In genomic region chr4:96696614-96697360, GRCm38 (mm10) we compare ENCODE assay signal across 8 mouse cellular contexts. TPM values are rescaled to one million over a fixed set of nuclear protein-coding genes. Genes with fewer than 3 reads are reported as not detected.
A peak's percentile ranks its signal among the peaks of the same experiment; 100 is the strongest.
DNase-seq lines count a peak whose midpoint lies in the region; ATAC-seq and TF ChIP-seq lines count a peak whose summit lies in the region.

No protein-coding gene starts in this region.

- no peak overlapping the region for H3K9ac ChIP-seq in kidney, postnatal 0 days (ENCODE audit: low read depth, low read length)
- no peak overlapping the region for H3K9ac ChIP-seq in liver, embryonic 11.5 days (ENCODE audit: low read depth, low read length)

- H3K27ac ChIP-seq in gastrocnemius, adult 2 months: no peak overlapping the region
- H3K27ac ChIP-seq in kidney, postnatal 0 days: no peak overlapping the region
- no peak overlapping the region for H3K27ac ChIP-seq in liver, embryonic 11.5 days (ENCODE audit: low read depth, low read length)
- H3K27ac ChIP-seq in olfactory bulb, adult 2 months (ENCODE audit: insufficient read depth, low read depth, low read length): no peak overlapping the region

- intact Hi-C loops in gastrocnemius, adult 2 months (cut with DNase I): loop anchor here (5.0 kb wide), 1 partner anchor 1046 kb away; no protein-coding TSS in a partner anchor

- no peaks in the 10 kb centered on the region for H3K9me3 ChIP-seq in kidney, postnatal 0 days (replicated peaks; ENCODE audit: low read length)
- H3K9me3 ChIP-seq in liver, embryonic 11.5 days (ENCODE audit: control insufficient read depth, low read length): no peaks in the 10 kb centered on the region

- no peaks in the 10 kb centered on the region for H3K4me1 ChIP-seq in kidney, postnatal 0 days (replicated peaks; ENCODE audit: insufficient read depth, low read length)
- H3K4me1 ChIP-seq in liver, embryonic 11.5 days (replicated peaks; ENCODE audit: control insufficient read depth, insufficient read depth, low read length): no peaks in the 10 kb centered on the region
- peaks cover 9% of the 10 kb centered on the region for H3K4me1 ChIP-seq in olfactory bulb, adult 2 months (ENCODE audit: control insufficient read depth, insufficient read depth, low read length)

- TF ChIP-seq CTCF in gastrocnemius, adult 2 months (IDR thresholded peaks at IDR 0.05): peak; percentile 65
- peak; percentile 77 for TF ChIP-seq CTCF in kidney, postnatal 0 days (IDR thresholded peaks at IDR 0.05; ENCODE audit: low read depth)
- TF ChIP-seq CTCF in olfactory bulb, adult 2 months (IDR thresholded peaks at IDR 0.05; ENCODE audit: insufficient read depth, low read depth, low read length): peak; percentile 53

- peak overlapping the region; percentile 32 for H3K4me2 ChIP-seq in kidney, postnatal 0 days (ENCODE audit: low read length)
- no peak overlapping the region for H3K4me2 ChIP-seq in liver, embryonic 11.5 days

- no peak overlapping the region for H3K4me3 ChIP-seq in gastrocnemius, adult 2 months
- no peak overlapping the region for H3K4me3 ChIP-seq in kidney, postnatal 0 days (replicated peaks; ENCODE audit: low read depth, low read length)
- no peak overlapping the region for H3K4me3 ChIP-seq in liver, embryonic 11.5 days (ENCODE audit: low read depth, low read length)
- no peak overlapping the region for H3K4me3 ChIP-seq in olfactory bulb, adult 2 months (ENCODE audit: insufficient read depth, low read depth, low read length)

- DNase-seq in ovary, postnatal 10 days (ENCODE audit: low spot score): peak; percentile 21
- no peak for DNase-seq in ovary, adult 18-20 months (ENCODE audit: low spot score)
- peak; percentile 70 to 74 for DNase-seq in cerebellum, postnatal 36 days
- DNase-seq in gastrocnemius, adult 2 months: peak; percentile 48
- peak; percentile 74 for DNase-seq in kidney, postnatal 0 days (ENCODE audit: low spot score)
- DNase-seq in liver, embryonic 11.5 days (ENCODE audit: low spot score): no peak
- no peak for DNase-seq in spleen, adult 12 weeks (ENCODE audit: low spot score)

- no peak for TF ChIP-seq POLR2A in olfactory bulb, adult 2 months (IDR thresholded peaks at IDR 0.05; ENCODE audit: insufficient read depth, low read depth, low read length)

- no peaks in the 10 kb centered on the region for H3K36me3 ChIP-seq in kidney, postnatal 0 days (ENCODE audit: insufficient read depth, low read length)
- H3K36me3 ChIP-seq in liver, embryonic 11.5 days (ENCODE audit: control insufficient read depth, insufficient read depth, low read length): no peaks in the 10 kb centered on the region

- WGBS in kidney, postnatal 0 days: 34% methylated on average over 13 of the region's 13 CpGs
- 25% methylated on average over 13 of the region's 13 CpGs for WGBS in liver, embryonic 11.5 days
- WGBS in olfactory bulb, adult 2 months: 16% methylated on average over 13 of the region's 13 CpGs

- ATAC-seq in kidney, postnatal 0 days (replicated peaks; ENCODE audit: low FRiP score, low read depth): peak; percentile 33; the same call in 1 of the 2 replicates
- peak; percentile 43; the same call in 1 of the 2 replicates for ATAC-seq in liver, embryonic 11.5 days (replicated peaks; ENCODE audit: low FRiP score)

- H3K27me3 ChIP-seq in kidney, postnatal 0 days (ENCODE audit: insufficient read depth, low read length): no peaks in the 10 kb centered on the region
- H3K27me3 ChIP-seq in liver, embryonic 11.5 days (replicated peaks; ENCODE audit: control insufficient read depth, insufficient read depth, low read length): no peaks in the 10 kb centered on the region

RNA-seq across cellular contexts. Expression of gene Cyp2j5, which starts 32.8 kb away (rescaled TPM):
- total RNA-seq in gastrocnemius, adult 2 months (2021): not detected
- 72.7 and 90.7 TPM in 2 replicates for polyA plus RNA-seq in kidney, postnatal 0 days (2015; fragmentation: Nextera tagmentation; extraction: Ambion mirVana)
- polyA plus RNA-seq in liver, embryonic 11.5 days (2014; fragmentation: Nextera tagmentation; extraction: Ambion mirVana): 0.10 TPM in 2 replicates
- polyA plus RNA-seq in olfactory bulb, adult 2 months (2012; ENCODE audit: insufficient read depth, insufficient read length, low replicate concordance, missing spikeins): not detected in 2 replicates

Comparison
In these comparisons a context has a peak if more than half of its experiments do, and no peak if none do; other contexts are left out.
1. DNase-seq: peak in ovary, postnatal 10 days (single experiment), cerebellum, postnatal 36 days (2 of 2), gastrocnemius, adult 2 months (single experiment) and kidney, postnatal 0 days (single experiment); none in ovary, adult 18-20 months (single experiment), liver, embryonic 11.5 days (single experiment) and spleen, adult 12 weeks (single experiment).
2. RNA of gene Cyp2j5, which starts 32.8 kb away (polyA plus RNA-seq): 72.7 to 90.7 TPM in kidney, postnatal 0 days; 0.10 TPM in liver, embryonic 11.5 days and not detected in olfactory bulb, adult 2 months; every median in the first group is over 10 times any median in the second.
3. Peak in every context shown above with its lines, with median percentiles within 50 percentile points of each other: CTCF ChIP-seq.